Mouse (Mus musculus): ENCODE measurements around the gene Tex9.
A peak's percentile ranks its signal among the peaks of the same experiment; 100 is the strongest.

The Tex9 gene

DNA sequence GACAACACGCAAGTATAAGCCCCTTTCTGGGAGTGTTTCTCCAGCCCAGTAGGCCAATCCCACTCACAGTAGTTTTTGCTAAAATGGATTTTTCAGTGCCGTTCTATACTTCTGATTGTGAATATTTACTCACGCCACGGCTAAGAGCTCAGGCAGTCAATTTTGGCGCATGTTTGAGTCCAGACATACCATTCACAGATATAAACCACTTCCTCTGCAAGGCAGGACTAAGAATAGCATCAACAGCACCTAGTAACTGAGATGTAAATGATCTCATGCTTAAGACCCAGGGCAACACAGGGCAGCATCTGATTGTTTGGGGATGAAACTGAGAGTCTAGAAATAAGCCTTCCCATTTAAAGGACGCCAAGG lies at the start of gene Tex9:
Tex9 (minus strand) TSS at position 19 of the 372 bp plus-strand sequence.
- no peak for DNase-seq (ENCODE audit: low spot score)

DNA sequence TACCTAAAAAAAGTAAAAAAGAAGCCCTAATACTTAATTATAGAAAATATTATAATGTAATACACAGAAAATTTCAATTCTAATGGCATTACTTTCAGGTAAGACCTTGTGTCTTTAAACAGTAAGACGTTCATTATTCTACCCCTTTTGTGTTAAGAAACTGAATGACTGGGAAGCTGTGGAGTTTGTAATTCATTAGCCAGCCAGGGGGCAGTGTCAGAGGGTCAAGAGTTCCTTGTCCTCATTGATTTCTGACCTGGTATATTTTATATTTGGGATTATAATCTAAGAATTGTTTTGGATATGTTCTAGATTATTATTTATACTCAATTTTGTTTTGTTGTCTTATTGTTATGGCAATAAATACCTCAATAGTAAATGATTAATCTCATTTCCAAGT lies 45.1 kb upstream of the Tex9 start:
- DNase-seq (ENCODE audit: low spot score) = no peak

GRCm38 (mm10) chr9:72535394-72535793 lies 43.4 kb upstream of the Tex9 start:
- DNase-seq (ENCODE audit: low spot score) = no peak

DNA sequence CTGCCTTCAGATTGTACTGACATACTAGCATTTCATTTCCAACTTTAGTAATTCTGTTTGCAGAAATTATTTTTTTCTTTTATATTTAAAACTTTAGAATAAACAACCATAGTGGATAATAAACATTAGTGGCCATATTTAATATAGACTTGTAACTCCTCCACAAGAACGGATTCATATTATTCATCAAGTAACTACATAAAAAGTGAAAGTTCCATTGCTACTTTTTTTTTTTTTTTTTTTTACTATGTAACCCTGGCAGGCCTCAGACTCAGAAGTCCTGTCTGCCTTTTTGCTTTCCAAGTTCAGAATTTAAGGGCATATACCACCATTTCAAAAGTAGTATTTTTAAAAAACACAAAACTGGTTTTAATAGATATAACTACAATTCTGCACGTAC lies 43.0 kb upstream of the Tex9 start:
- no peak for DNase-seq (ENCODE audit: low spot score)

GRCm38 (mm10) chr9:72533089-72533415 lies 41.0 kb upstream of the Tex9 start:
- no peak for DNase-seq (ENCODE audit: low spot score)

DNA sequence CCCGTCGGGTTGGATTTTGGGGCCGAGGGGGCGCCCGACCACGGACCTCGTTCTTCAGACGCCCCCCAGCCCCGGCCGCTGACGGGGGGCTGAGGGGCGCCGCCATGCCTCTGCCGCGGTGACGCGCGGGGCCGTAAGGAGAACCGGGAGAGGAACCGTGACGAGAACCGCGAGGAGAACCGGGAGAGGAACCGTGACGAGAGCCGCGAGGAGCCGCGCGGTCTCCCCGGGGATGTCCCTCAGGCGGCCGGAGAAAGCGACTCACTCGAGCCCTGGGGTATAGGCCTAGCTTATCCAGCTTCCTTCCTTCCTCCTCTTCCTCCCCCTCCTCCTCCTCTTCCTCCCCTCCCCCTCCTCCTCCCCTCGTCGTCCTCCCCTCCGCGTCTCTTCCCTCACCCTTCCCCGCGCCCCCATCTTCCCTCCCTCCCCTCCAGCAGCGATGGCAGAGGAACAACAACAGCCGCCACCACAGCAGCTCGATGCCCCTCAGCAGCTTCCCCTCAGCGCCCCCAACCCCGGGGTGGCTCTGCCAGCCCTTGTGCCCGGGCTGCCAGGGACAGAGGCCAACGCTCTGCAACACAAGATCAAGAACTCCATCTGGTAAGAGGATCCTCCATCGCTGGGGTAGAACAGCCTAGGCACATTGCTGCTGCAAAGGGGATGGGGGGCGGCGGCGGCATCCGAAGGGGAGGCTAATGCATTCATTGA lies 40.5 kb upstream of the Tex9 start:
- peak; percentile 30 for DNase-seq (ENCODE audit: low spot score)

DNA sequence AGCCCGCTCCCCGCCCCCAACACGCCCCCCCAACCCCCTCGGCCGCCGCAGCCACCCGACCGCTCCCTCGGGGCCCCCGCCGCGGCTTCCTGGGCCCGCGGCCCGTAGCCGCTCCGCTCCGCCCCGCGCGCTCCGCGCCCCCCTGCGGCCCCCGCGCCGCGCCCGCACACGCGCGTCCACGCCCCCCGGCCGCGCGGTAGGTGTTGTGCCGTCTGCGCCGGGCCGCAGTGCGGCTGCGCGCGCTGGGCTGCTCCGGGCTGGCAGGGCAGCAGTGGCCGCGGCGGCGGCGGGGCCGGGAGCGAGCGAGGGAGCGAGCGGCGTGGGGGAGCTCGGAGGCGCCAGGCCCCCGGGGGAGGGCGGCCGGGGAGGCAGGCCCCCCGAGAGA lies 40.0 kb upstream of the Tex9 start, which contains the start of gene Rfx7:
Rfx7 (plus strand) TSS at position 245 of the 385 bp plus-strand sequence.
- peak; percentile 58 for DNase-seq (ENCODE audit: low spot score)

- peak; percentile 78 for DNase-seq (ENCODE audit: low spot score)
These were observed 39.4 kb upstream of the Tex9 start for GRCm38 (mm10) chr9:72531291-72531995.

DNA sequence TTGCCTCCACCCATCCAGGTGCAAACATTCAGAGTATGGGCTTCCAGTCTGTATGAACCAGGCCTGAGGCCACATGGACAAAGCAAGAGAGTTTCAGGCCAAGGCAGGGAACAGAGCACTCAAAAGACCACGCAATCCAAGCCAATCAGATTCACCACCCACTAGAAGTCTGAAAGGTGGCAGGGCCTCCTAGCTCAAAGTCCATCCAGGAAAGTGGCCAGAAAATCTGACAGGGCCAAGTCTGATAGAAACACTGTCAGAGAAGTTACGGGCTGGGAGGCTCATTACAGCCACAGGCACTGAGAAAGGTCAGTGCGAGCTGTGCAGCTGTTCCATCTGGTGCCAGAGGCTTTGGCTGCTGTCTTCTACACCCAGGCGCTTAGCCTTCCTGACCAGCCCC lies 38.8 kb upstream of the Tex9 start:
- no peak for DNase-seq (ENCODE audit: low spot score)

DNA sequence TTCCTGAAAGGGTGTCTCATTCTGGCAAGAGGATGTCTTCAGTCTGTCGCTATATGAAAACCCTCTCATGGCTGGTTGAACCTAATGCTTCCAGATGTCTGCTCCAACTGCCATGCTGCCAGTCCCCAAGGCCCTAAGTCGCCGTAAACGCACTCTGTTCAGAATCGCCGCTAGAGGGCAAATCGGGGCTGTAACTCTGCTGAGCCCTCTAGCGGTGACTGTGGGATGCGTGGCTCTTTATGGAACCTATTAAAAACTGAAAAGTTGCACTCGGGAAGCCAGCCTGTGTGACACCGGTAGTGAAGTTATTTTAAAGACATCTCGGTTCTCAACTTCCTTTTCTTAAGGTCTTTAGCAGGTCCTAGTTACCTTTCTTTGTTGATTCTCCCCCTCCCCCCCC lies 38.2 kb upstream of the Tex9 start:
- peak; percentile 74 for DNase-seq (ENCODE audit: low spot score)

DNA sequence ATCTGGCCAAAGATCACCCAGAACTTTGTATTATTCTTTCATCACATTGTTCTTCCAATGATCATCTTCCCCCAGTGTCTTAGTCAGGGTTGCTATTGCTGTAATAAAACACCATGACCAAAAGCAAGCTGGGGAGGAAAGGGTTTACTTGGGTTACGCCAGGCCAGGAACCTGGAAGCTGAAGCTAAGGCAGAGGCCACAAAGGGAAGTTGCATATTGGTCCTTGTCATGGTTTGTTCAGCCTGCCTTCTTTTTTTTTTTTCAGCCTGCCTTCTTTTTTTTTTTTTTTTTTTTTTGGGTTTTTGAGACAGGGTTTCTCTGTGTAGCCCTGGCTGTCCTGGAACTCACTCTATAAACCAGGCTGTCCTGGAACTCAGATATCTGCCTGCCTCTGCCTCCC lies 34.1 kb upstream of the Tex9 start:
- no peak for DNase-seq (ENCODE audit: low spot score)

- DNase-seq (ENCODE audit: low spot score) = no peak
These were observed 28.8 kb upstream of the Tex9 start for GRCm38 (mm10) chr9:72520849-72521248.

- DNase-seq (ENCODE audit: low spot score) = no peak
These were observed 27.2 kb upstream of the Tex9 start for GRCm38 (mm10) chr9:72519246-72519645.

- no peak for DNase-seq (ENCODE audit: low spot score)
These were observed 23.4 kb upstream of the Tex9 start for GRCm38 (mm10) chr9:72515366-72515765.

- no peak for DNase-seq (ENCODE audit: low spot score)
These were observed 20.4 kb upstream of the Tex9 start for GRCm38 (mm10) chr9:72512229-72512981.

- no peak for DNase-seq (ENCODE audit: low spot score)
These were observed 5.2 kb upstream of the Tex9 start for GRCm38 (mm10) chr9:72497171-72497570.

GRCm38 (mm10) chr9:72496691-72497090 lies 4.7 kb upstream of the Tex9 start:
- DNase-seq (ENCODE audit: low spot score) = no peak

GRCm38 (mm10) chr9:72493984-72494685 lies 2.1 kb upstream of the Tex9 start:
- no peak for DNase-seq (ENCODE audit: low spot score)

DNA sequence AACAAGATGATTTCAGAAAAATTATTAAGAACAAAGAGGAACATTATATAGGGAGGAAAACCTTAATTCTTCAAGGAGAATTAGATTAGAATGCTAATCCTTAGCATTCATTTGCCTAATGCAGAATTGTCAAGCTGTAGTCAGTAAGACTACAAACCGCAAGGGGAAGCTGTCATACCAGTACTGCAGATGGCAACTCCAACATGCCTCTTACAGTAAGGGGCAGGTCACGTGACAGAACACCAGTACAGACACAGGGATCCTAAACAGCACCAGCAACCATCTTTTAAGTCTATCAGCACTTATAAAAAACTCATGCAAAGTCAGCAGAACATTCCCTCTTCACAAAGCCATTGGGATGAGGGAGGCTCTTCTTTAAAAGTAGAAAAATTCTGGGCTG lies 1.5 kb upstream of the Tex9 start:
- no peak for DNase-seq (ENCODE audit: low spot score)

DNA sequence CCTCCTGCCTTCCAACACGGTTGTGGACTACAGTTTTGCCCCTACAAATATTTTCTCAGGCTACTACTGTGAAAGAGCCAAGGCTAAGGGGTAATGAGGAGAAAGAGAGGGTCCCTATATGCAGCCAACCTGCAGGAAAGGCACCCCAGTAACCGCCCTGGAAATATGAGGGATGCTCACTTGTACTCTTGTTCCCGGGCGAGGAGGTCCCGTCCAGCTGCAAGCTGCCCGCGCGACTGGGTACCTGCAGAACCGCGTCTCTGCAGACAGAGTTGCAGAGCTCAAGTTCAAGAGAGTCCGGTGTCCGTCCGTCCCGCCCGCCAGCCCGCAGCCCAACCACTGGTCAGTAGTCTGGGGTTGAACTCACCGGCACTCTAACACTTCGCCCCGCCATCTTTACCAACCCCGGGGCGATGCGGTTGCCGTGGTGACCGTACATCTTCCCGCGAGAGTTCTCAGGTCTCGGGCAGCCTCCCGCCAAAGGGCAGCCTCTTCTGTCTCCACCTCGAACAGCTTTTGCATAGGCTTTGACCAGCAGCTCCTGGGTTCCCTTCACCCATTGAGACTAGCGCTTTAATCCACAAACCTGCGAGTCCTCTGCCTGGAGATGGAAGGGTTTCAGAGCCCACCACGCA lies 336 bp downstream of the Tex9 start:
- peak; percentile 88 for DNase-seq (ENCODE audit: low spot score)

- no peak for DNase-seq (ENCODE audit: low spot score)
These were observed 2.9 kb downstream of the Tex9 start for GRCm38 (mm10) chr9:72489131-72489530.

GRCm38 (mm10) chr9:72488523-72488922 lies 3.5 kb downstream of the Tex9 start:
- no peak for DNase-seq (ENCODE audit: low spot score)
